Mouse (Mus musculus) ES-CJ7 (cell line): ENCODE measurements at regions not wholly inside any gene's neighbourhood (a gene's known extent, or its start where the extent isn't known, plus 50 kb on each side); places are given as distances from the start of the nearest gene placed in this dataset.

ENCODE experiments used
- DNase-seq: peaks from one replicate; pipeline ENCODE4 v3.0.0; 2011; ENCODE audit warnings: low read depth, low spot score

DNA sequence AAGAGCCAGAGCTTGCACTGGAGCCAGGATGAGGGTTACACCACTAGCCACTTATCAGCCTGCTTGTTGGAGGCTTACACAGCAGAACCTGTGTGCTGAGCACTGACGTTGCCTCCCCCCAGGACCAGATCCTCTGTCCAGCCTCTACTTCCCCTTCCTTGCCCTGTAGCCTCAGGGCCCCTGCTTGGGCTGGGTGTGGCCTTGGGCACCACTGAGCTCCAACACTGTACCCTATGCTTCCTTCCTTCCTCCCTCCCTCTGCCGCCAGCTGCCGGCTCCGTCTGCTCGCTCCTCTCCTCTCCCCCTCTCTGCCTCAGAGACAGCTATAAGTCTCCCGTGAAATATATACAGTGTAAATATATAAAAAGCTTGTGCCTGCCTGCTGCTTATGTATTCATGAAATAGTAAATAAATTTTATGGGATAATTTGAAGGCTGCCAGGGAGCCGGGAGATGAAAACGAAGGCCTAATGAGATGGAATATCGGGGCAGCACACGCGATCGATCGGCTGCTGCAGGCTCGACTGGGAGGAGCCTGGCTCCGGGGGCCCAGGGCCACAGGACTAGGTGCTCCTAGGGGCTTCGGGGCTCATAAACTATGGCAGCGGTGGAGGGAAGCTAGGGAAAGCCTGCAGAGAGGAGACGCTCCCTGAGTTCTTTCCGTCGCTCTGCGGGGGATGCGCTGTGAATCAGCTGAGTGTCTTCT lies 135.6 kb downstream of the Rbm19 start:
- no peak for DNase-seq

DNA sequence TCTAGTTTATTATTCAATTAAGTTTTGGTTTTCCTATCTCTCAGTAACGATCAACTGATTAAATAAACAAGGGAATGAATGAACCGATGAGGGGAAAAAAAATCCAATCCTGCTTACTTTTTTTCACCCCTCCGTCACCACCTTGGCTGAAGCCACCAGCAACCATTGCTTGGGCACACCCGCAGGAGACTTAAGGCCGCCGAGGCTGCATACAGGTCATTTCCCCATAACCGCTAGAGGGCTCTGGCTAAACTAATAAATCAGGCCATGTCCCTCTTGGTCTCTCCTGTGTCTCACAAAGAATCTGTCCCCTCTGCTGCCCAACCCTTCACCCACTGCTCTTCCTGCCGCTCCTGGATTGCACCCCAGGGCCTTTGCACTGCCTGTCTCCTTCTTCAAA lies 136.3 kb downstream of the Rbm19 start:
- DNase-seq: peak; percentile 57

DNA sequence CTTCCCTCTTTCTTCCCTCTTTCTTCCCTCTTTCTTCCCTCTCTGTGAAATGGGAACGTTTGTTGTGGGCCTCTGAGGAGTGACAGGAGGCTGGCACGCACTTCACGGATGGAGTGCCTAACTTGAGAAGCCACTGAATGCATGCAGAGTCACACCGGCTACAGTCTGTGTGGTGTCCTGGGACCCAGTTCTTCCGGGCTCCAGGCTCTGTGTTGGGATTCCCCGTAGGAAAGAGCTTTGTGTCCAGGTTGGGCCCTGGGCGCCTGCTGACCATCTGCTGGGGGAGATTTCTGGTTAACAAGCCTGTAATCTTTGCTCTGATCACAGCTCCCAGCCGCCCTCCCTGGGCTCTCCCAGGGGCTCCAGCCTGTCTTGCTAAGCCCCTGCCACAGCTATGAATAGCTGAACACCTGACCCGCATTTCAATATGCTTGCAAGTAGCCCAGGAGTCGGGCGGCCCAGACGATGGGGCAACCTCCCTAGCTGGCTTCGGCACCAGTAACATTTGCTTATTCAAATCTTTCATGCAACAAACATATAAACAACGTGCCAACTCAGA lies 146.5 kb downstream of the Rbm19 start:
- no peak for DNase-seq

DNA sequence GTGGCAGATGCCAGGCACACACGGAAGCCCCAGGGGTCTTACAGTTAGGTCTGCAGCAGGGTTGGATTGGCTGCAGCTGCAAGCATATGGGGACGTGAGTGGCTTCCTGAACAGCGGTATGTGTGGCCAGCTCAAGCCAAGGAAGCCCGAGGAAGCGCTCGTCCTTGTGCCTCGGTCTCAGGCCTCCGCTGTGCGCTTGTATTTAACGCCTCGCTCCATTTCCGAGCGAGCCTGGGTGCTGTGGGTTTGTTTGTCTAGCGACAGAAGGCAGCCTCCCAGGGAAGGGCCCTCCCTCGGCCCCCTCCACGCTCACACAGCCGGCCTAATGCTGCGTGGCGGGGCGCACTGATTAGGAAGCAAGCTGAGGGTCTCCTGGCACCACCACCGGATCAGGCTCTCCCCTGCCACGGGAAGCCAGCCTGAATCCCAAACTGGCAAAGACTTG lies 153.2 kb downstream of the Rbm19 start:
- DNase-seq: no peak

DNA sequence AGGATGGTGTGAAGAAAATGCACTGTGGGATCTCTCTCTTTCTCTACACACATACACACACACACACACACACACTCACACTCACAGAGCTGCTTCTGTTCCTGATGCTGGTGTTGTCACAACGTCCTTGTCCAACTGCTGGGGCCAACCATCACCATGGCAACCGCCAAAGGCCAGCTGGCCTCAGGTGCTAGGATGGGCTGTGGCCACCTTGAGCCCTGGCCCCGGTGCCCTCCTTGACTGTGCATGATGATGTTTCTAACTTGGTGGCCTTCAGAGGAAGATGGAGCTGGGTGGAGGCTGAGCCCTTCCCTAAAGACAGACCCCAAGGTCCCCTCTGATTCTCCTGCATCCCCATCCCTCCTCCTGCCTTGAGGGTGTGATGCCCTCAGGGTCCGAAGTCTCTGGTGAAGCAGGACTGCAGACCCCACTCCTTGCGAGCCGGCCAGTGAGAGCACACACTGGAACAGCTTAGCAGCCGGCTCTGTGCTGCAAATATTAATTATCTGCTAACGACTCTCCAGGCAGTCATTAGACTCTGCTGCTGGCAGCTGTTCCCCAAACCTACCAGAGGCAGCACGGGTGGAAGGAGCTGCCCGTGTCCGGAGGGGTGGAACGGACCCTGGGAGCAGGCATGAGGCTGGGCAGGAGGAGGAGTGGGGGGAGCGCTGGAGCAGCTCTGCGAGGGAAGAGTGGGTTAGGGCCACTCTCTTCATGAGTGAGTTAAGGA lies 154.8 kb downstream of the Rbm19 start:
- DNase-seq: no peak

DNA sequence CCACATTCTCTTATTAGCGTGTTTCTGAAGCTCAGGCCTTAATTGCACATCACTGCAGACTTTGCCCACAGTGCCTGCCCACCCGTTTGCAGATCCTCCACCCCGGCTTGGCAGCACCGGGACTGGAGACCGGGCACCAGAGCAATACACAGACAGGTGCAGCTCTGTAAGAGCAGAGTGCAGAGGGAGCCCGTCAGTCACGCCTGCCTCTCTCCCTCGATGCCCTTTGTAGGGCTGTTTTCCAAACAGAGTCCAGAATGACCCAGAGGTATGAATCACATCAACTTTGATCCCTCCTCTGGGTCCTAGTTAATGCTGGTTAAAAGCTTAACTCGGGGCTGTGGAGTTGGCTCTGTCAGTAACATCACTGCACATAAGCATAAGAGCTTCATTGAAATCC lies 155.3 kb upstream of the Lhx5 start:
- no peak for DNase-seq

DNA sequence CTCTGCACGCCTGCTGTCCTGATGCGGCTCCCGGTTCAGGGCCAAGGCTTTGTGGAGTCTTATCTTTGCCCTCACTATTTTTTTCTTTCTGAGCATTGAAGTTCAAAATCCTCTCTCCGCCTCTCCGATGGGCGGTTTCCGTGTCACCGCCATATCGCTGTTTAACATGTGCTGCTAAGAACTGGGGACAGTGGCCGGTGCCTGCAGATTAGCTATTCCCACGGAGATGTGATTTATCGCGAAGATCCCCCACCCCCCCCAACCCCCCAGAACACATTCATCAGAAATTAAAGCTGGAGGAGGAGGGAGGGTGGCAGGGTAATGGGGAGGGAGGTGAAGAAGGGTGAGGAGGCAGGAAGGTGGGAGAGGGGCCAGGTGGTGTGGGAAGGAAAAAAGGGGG lies 151.2 kb upstream of the Lhx5 start:
- no peak for DNase-seq

DNA sequence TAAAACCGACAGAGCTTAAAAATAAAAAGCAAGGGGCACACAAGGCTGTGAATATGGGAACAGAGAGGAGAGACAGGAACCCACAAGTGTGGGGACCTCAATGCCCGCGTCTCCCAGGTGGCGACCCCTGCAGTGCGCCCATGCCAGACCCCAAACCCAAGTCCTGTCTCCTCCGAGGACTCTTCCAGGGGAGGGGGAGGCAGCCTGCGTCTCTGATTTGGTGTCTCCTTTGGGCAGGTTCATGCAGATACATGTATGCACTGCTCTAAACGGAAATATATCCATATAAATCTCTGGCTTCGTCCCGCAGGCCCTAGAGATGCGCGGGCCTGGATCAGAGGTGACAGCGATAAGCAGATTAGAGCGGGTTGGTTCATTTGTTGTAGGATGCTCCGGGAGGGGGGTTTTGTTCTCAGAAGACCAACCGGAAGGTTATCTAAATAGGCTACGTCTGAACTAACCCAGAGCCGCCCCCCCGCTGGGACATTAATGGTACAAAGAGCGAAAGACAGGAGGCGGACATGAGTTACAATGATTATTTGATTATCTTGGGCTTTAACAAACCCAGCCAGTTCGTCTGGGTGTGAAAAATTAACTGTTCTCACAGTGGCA lies 150.4 kb upstream of the Lhx5 start:
- DNase-seq: peak; percentile 60

DNA sequence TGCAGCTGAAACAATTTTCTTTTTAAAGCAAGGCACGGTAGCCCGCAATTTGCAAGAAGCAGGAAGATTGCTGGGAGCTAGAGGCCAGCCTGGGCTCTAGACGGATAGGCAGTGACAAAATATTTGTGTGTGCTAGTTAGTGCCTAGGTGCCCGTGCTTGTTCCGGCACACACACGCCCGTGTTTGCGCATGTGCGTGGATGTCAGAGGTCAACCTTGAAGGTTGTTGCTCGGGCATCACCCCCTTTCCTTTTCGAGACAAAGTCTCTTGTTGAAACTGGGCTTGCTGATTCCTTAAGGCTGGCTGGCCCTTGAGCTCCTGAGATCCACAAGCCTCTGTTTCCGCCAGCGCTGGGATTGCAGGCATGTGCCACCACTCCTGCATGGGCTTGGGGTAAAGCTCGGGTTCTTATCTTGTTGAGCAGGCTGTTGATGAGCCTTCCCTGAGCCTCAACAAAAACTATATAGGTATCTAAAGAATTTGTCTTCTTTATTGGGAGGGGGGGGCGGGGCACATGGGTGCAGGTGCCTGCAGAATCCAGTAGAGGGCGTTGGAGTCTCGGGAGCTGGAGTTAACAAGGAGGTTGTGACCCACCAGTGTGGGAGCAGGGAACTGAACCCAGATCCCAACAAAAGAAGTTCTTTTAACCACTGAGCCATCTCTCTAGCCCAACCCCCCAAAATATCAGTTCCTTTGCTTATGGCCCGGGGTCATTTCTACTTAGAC lies 149.5 kb upstream of the Lhx5 start:
- DNase-seq: no peak

DNA sequence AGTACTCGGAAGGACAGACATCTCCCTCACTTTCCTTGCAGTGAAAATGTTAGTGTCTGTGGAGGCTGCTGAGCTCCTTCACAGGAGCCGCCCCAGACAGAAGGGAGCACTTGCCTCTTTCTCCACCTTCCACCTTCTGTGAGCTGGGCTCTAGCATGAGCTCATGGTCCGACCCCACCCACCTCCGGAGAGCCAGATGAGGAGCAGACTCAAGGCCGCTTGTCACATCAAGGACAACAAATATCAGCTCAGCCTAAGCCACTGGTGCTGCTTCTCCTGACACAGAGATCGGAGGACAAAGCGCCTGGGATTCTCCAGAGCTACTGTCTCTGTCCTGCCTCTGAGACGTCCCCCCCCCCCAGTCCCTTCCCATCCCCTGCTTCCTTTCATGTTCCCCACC lies 146.9 kb upstream of the Lhx5 start:
- peak; percentile 57 for DNase-seq

DNA sequence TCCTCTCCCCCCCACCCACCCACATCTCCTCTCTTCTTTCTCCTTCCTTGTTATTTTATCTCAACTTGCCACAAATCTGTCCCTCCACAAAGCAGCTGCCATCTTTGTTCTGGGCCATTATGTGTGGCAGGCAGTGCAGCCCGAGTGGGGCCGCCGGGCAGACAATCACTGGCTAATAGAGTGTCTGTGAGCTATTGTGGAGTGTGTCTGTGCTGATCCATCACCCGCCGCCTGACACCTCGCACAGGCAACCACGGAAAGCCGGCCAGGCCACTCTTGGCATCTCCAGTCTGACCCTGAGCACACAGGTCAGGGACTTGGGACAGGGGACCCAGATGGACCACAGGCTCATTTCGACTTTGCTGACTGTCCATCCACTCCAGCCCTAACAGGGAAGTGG lies 146.5 kb upstream of the Lhx5 start:
- no peak for DNase-seq

DNA sequence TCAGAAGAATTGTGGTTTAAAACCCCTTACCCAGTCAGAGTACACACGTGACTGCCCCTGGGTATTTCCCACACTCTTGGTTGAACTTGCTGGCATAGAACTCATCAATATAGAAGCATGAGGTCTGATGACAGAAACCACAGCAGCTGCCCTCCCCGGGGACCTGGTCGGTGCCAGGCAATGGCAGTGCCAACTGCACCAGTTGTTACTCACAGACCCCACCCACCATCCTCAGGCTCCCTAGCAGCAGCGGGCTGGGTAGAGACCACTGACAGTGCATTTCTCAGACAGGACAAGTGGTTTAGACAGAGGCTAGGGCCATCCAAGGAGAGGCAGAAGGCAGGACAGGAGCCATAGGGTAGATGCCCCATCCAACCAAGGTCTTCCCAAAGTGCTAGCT lies 144.7 kb upstream of the Lhx5 start:
- no peak for DNase-seq

DNA sequence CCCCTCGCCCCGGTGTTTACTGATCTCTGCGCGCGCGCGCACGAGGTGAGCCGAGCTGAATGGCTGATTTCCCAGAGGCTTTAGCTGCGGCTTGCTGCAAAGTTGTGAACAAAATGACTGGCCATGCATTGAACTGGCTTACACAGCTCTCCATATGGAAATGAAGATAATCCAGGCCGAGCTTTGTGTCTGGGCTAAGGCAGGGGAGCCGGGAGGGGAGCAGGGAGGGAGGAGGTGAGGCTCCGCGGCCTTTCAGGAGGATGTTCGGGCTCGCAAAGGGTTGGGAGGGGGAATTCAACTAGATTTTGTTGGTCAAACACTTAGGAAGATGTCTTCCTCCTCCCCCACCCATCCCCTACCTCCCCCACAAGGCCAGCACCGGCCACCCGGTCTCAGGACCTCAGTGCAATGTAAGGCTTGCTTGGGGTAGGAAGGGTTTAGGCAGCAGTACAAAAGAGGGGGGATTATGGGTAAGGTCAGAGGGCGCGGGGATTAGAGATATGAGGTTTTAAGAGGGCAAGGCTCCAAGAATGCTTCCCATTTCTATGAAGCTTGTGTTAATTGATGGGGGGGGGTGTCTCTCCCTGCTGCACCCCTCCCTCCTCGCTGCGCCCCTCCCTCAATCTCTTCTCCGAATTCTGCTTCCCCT lies 143.3 kb upstream of the Lhx5 start:
- peak; percentile 58 for DNase-seq

DNA sequence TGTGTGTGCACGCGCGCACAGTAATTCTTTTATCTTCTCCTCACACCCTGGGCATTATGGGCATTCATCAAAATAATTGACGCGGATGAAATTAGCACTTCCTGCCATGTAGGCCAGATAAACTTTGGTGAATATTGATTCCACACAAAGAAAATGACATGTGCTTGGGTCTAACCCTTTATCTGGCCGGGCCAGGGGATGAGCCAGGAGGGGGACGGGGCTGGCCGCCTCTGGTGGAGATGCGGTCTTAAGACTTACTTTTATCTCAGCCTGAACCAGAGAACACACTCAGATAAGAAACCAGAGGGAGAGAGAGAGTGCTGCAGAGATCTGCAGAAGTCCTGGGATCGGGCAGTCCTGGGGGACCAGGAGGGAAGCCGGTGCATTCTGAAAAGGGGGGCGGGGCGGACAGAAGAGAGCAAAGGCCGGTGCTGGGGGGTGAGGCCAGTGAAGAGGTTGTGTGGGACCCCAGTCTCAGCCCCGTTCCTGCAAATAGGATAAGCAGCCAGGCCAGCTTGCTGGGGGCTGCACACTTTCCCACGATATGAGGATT lies 136.9 kb upstream of the Lhx5 start:
- no peak for DNase-seq

DNA sequence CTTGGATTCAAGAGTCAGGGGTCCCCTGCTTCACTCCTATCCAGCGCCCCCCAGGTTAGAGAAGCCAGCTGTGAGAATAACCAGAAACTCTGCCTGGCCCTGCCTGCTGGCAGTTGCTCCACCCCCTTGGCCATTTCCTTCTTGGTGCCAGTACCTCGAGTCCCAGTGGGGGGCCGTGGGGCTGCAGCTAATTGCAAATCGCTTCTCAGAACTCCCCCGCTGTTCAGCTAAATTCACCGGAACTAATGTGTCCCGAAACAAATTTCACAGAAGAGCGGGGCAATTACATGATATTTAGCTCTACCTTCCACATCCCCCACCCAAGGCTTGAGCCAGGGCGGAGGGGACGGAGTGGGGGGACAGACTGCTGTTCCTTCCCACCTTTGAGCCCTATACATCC lies 134.3 kb upstream of the Lhx5 start:
- peak; percentile 83 for DNase-seq

DNA sequence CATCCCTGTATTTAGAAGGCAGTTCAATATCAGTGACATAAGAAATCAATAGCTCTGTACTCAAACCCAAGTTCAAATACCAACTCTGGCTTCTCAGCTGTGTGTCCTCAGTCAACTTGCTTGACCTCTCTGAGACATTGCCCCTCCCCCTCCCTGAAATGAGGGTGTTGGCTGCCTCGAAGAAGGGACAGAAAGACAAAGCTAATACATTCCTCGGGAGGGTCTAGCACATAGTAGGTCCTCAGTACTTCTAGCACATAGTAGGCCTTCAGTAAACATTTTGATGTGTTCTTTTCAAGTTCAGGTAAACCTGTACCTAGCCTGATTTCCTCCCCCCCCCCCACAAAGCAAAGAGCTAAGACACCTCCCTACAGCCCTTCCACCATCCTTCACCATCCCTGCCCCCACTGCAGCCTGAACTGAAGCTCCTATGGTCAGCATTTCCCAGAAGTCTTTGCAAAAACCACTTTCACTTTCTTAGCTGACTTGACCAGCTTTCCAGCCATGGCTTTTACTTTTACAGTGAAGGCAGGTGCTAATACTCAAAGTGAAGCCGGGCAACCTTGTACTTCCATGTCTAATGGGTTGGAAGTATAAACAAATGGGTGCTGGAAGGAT lies 133.7 kb upstream of the Lhx5 start:
- peak; percentile 90 for DNase-seq

DNA sequence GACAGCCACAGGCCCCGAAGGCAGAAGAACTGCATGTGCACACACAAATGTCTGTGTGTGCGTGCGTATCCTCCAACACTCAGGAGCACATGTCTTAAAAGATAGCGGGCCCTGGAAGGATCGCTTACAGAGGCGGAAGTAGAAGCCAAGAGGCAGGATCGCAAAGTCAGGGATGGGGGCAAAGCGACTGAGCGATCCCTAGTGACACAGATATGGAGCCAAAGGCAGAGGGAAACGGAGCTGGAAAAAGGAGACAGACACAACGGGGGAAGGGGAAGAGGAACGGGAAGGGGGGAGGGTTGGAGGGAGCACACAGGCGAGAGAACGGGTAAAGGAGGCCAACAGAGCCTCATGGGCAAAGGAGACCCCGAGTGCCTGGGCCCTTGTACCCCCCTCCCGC lies 129.8 kb upstream of the Lhx5 start:
- no peak for DNase-seq

DNA sequence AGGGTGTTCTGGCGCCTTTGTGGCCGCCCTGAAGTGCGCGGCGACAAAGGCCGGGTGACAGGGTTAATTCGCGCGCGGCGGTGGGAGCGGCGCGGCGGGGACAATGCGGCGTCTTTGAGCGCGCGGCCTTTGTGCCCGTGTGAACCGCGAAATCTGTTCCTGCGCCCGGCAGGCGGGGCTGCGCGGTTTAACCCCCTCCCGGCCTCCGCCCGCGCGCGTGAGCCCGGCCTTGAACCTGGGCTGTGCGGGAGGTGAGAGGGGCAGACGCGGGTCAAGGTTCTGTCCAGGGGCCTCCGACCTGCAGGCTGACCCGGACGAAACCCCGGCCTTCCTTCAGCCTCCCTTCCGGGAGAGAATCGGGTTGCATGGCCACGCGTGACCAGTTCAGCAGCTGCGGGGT lies 129.2 kb upstream of the Lhx5 start:
- no peak for DNase-seq

DNA sequence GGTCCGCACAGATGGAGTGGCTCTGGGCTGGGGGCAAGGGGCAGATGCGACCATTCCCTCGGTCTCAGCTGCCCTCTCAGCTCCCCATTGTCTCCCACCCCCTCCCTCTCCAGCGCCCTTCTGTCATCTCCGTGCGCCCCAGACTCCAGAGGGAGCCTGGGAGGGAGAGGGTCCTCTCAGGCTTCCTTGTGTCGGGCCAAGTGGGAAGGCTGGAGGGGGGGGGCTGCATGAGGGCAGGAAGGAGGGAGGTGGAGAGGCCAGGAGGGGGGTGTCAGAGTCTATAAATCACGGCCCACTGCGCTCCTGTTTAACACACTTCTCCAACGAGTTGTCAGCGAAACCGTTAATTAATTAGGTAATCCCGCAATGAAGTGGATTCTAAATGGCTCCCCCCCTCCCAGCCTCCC lies 127.2 kb upstream of the Lhx5 start:
- DNase-seq: no peak

DNA sequence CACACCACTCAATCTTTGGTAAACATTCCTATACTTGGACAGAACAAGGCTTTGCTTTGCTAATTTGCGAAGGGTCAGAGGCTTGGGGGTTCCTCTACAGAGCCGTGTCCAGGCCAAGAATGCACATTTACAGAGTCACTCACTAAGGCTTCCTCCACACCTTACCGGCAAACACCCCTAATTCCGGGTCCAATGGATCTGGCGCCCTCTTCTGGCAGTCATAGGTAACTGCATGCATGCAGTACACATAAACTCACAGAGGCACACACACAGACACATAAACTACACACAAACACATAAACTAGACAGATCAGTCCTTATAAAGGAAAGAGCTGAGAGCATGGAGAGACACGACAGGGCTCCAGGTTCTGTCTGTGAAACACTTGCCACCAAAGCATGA lies 119.2 kb upstream of the Lhx5 start:
- peak; percentile 34 for DNase-seq

DNA sequence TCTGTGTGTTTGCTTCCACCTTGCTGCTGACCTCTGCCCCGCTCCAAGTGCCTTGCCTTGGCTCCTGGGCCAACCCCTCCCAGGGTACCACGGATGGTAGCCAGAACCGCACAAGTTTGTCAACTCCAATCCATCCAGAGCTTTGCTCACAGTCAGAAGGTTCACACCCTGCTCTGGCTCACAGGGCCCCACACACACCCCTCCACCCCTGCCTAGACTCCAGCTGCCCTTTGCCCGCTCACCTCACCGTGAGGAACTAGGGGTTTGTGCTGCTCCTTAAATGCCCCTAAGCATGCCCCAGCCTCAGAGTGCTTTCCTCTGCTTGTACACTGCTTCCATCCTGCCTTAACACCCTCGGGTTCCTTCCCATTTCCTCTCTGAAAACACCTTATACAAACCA lies 117.5 kb upstream of the Lhx5 start:
- DNase-seq: no peak
